Mouse (Mus musculus) urinary bladder, adult 18-20 months (tissue): ENCODE results near the gene Rab17.

Source experiments
- DNase-seq, 2 experiments: peaks; one replicate each; pipeline ENCODE4 v3.0.0; 2022; ENCODE audit warnings: low spot score in 2 of 2, mixed read lengths in 2 of 2

The Rab17 gene

GRCm38 (mm10) chr1:90928575-90928934 lies 40.9 kb downstream of the Rab17 start:
- DNase-seq: peak; percentile 73 to 78

- no peak for DNase-seq
Measured at GRCm38 (mm10) chr1:90927929-90928574, 41.4 kb downstream of the Rab17 start.

GRCm38 (mm10) chr1:90927308-90927707 lies 42.2 kb downstream of the Rab17 start:
- peak in 1 of 2 experiments; percentile 45 for DNase-seq

GRCm38 (mm10) chr1:90926030-90926429 lies 43.4 kb downstream of the Rab17 start:
- no peak for DNase-seq

- DNase-seq: no peak
Measured at GRCm38 (mm10) chr1:90921687-90922086, 47.8 kb downstream of the Rab17 start.

- DNase-seq: no peak
Measured at GRCm38 (mm10) chr1:90917509-90917908, 52.0 kb downstream of the Rab17 start.

GRCm38 (mm10) chr1:90914948-90915569 lies 54.4 kb downstream of the Rab17 start, which contains the start of gene Mlph:
Gene Mlph, plus strand, starts transcription at chr1:90915085.
- peak in 1 of 2 experiments; percentile 45 for DNase-seq

- DNase-seq: no peak
Measured at GRCm38 (mm10) chr1:90913231-90913630, 56.2 kb downstream of the Rab17 start.

GRCm38 (mm10) chr1:90909631-90910152 lies 59.8 kb downstream of the Rab17 start:
- DNase-seq: peak; percentile 72

GRCm38 (mm10) chr1:90909161-90909560 lies 60.3 kb downstream of the Rab17 start:
- DNase-seq: no peak
